Mouse (Mus musculus) heart, adult 11 months (tissue): ENCODE data around the gene Rxrg.

Experiments
- DNase-seq: peaks from one replicate; pipeline ENCODE4 v3.0.0; 2022

Rxrg gene

GRCm38 (mm10) chr1:167598255-167599081 lies at the start of gene Rxrg:
TSS of gene Rxrg (plus strand) at chr1:167598384.
- peak; percentile 94 for DNase-seq

GRCm38 (mm10) chr1:167549324-167549723 lies 48.9 kb upstream of the Rxrg start:
- DNase-seq, result peak; percentile 64

- DNase-seq, result peak; percentile 89
These were observed 46.6 kb upstream of the Rxrg start for GRCm38 (mm10) chr1:167551601-167552000.

GRCm38 (mm10) chr1:167553959-167554526 lies 44.1 kb upstream of the Rxrg start:
- DNase-seq, result peak; percentile 61

GRCm38 (mm10) chr1:167566571-167566970 lies 31.6 kb upstream of the Rxrg start:
- DNase-seq, result peak; percentile 85

- DNase-seq, result peak; percentile 64
These were observed 19.1 kb upstream of the Rxrg start for GRCm38 (mm10) chr1:167579131-167579530.

GRCm38 (mm10) chr1:167583195-167583594 lies 15.0 kb upstream of the Rxrg start:
- DNase-seq, result peak; percentile 56

- DNase-seq, result peak; percentile 3
These were observed 14.3 kb upstream of the Rxrg start for GRCm38 (mm10) chr1:167583888-167584287.

GRCm38 (mm10) chr1:167588747-167589558 lies 9.2 kb upstream of the Rxrg start:
- peak; percentile 93 for DNase-seq

GRCm38 (mm10) chr1:167592175-167592574 lies 6.0 kb upstream of the Rxrg start:
- peak; percentile 46 for DNase-seq

- DNase-seq, result peak; percentile 71
These were observed 1.1 kb downstream of the Rxrg start for GRCm38 (mm10) chr1:167599211-167599735.

- DNase-seq, result peak; percentile 80
These were observed 10.1 kb downstream of the Rxrg start for GRCm38 (mm10) chr1:167608201-167608741.

GRCm38 (mm10) chr1:167617131-167617530 lies 18.9 kb downstream of the Rxrg start:
- no peak for DNase-seq

GRCm38 (mm10) chr1:167617995-167618489 lies 19.9 kb downstream of the Rxrg start:
- peak; percentile 98 for DNase-seq

GRCm38 (mm10) chr1:167620206-167620795 lies 22.1 kb downstream of the Rxrg start:
- DNase-seq, result no peak

- DNase-seq, result no peak
These were observed 26.9 kb downstream of the Rxrg start for GRCm38 (mm10) chr1:167625098-167625497.

- DNase-seq, result no peak
These were observed 33.6 kb downstream of the Rxrg start for GRCm38 (mm10) chr1:167631765-167632164.

GRCm38 (mm10) chr1:167635702-167636101 lies 37.5 kb downstream of the Rxrg start:
- DNase-seq, result no peak

GRCm38 (mm10) chr1:167636948-167637347 lies 38.8 kb downstream of the Rxrg start:
- no peak for DNase-seq

GRCm38 (mm10) chr1:167638053-167638452 lies 39.9 kb downstream of the Rxrg start:
- no peak for DNase-seq

- no peak for DNase-seq
These were observed 40.7 kb downstream of the Rxrg start for GRCm38 (mm10) chr1:167638901-167639300.

- peak; percentile 98 for DNase-seq
These were observed 46.8 kb downstream of the Rxrg start for GRCm38 (mm10) chr1:167644866-167645537.
